Mouse (Mus musculus): ENCODE data around the gene Dusp16.

Dusp16 gene

DNA sequence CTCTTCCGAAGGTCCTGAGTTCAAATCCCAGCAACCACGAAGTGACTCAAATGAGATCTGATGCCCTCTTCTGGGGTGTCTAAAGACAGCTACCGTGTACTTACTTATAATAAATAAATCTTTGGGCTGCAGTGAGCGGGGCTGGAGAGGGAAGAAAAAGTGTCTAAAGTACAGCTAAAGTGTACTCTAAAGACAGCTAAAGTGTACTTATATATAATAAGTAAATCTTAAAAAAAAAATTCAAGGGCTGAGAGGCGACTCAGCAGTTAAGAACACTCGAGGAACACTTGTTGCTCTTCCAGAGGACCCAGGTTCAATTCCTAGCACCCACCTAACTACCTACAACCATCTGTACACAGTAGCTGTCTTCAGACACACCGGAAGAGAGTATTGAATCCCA, 46.5 kb downstream of the Dusp16 start:
- DNase-seq (ENCODE audit: inconsistent age in 2 of 2, low spot score in 1 of 2) = no peak

DNA sequence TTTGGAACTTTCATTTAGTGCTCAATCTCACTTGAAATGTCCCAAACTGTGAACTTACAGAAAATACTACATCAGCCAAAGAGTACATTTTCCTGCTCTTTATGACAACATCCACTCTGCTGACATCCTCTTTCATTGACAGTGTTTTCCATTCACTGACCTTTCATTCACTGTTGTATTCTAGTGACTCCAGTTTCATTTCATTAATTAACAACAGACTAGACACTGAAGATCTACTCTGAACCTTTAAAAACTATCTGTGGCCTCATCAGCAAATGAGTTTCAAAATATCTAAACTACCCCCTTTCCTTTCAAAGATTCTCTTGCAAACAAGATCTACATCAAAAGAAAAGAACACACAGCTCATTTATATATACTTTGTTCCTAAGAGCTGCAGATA, 48.9 kb downstream of the Dusp16 start:
- no peak for DNase-seq (ENCODE audit: inconsistent age in 2 of 2, low spot score in 1 of 2)

- no peak for DNase-seq (ENCODE audit: inconsistent age in 2 of 2, low spot score in 1 of 2)
These were observed 55.6 kb downstream of the Dusp16 start for GRCm38 (mm10) chr6:134736853-134737252.

GRCm38 (mm10) chr6:134733800-134734221, 58.6 kb downstream of the Dusp16 start:
- no peak for DNase-seq (ENCODE audit: inconsistent age in 2 of 2, low spot score in 1 of 2)

- DNase-seq (ENCODE audit: inconsistent age in 2 of 2, low spot score in 1 of 2) = no peak
These were observed 59.6 kb downstream of the Dusp16 start for GRCm38 (mm10) chr6:134732813-134733212.

GRCm38 (mm10) chr6:134730978-134731377, 61.4 kb downstream of the Dusp16 start:
- no peak for DNase-seq (ENCODE audit: inconsistent age in 2 of 2, low spot score in 1 of 2)

GRCm38 (mm10) chr6:134725406-134725805, 67.0 kb downstream of the Dusp16 start:
- DNase-seq (ENCODE audit: inconsistent age in 2 of 2, low spot score in 1 of 2) = no peak

GRCm38 (mm10) chr6:134723833-134724553, 68.4 kb downstream of the Dusp16 start:
- no peak for DNase-seq (ENCODE audit: inconsistent age in 2 of 2, low spot score in 1 of 2)

GRCm38 (mm10) chr6:134723326-134723725, 69.1 kb downstream of the Dusp16 start:
- no peak for DNase-seq (ENCODE audit: inconsistent age in 2 of 2, low spot score in 1 of 2)

GRCm38 (mm10) chr6:134722906-134723305, 69.5 kb downstream of the Dusp16 start:
- DNase-seq (ENCODE audit: inconsistent age in 2 of 2, low spot score in 1 of 2) = no peak

- no peak for DNase-seq (ENCODE audit: inconsistent age in 2 of 2, low spot score in 1 of 2)
These were observed 70.6 kb downstream of the Dusp16 start for GRCm38 (mm10) chr6:134721729-134722269.

DNA sequence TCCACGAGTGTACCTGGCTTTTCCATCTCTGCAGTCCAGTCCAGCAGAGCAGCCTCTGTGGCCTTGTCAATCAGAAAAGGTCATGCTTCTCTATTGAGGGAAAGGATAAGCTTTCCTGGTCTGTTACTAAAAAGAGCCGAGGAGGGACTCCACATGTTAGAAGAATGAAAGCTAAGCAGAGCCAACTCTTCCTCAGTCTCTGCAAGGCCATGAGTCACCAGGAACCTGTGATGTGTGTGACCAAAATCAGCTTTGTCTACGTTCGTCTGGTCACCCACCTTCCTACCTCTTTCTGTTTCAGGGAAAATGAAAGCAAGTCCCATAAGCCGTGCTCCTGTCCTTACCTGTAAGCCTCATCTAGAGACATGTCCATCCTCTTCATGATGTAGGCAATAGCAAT, 72.3 kb downstream of the Dusp16 start:
- peak; percentile 23 to 70 for DNase-seq (ENCODE audit: inconsistent age in 2 of 2, low spot score in 1 of 2)

GRCm38 (mm10) chr6:134719156-134719555, 73.3 kb downstream of the Dusp16 start:
- no peak for DNase-seq (ENCODE audit: inconsistent age in 2 of 2, low spot score in 1 of 2)

DNA sequence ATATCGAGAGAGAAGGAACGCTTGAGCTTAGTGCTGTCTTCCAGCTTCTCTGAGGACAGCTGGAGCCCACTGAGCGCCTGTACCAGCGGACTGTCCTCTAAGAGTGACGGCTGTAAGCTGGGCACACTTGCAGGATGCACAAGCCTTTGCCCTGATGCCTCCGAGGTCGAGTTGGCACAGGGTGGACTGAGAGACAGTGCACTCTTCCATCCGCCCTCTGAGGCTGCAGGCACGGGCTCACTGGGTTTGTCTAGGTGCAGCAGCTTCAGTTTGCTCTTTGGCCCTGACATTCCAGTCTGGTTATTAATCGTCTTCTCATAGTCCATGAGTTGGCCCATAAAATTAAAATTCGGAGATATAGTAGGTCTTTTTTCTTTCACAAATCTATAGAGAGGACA, 73.8 kb downstream of the Dusp16 start:
- peak; percentile 62 to 81 for DNase-seq (ENCODE audit: inconsistent age in 2 of 2, low spot score in 1 of 2)

DNA sequence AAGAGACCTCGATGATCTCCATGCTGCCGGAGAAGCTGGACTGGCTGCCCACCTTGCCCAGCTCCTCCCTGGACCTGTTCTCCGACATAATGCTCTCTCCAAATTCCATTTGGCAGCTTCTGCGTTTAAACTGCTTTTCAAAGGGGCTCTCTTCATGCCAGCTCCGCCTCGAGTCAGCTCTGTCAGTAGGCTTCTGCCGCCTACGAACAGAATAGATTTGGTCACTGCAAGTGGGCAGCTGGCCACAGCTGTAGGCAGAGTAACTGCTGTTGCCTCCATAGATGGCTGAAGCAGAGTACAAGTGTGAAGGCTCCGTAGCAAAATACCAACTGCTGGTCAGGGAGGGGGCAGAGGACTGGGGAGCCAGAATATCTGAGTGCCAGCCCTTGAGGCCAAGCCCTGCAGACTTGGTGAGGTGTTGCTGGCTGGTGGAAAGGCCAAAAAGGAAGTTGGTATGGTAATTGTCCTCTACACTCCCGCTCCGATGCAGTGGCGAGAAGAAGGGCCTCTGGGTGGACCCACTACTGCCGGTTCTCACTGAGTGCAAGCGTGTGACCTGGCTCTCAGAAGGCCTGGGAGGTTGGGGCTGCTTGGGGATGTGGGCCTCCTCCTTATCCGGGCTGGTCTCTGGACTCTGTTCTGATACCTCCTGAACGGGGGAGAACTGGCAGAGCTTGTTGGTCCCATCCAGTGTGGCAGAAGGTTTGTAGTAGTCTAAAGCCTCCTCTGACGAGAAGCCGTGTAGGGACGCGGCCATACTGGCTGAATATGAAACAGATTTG, 74.3 kb downstream of the Dusp16 start:
- DNase-seq (ENCODE audit: inconsistent age in 2 of 2, low spot score in 1 of 2) = no peak

GRCm38 (mm10) chr6:134716168-134716587, 76.2 kb downstream of the Dusp16 start:
- DNase-seq (ENCODE audit: inconsistent age in 2 of 2, low spot score in 1 of 2) = no peak

DNA sequence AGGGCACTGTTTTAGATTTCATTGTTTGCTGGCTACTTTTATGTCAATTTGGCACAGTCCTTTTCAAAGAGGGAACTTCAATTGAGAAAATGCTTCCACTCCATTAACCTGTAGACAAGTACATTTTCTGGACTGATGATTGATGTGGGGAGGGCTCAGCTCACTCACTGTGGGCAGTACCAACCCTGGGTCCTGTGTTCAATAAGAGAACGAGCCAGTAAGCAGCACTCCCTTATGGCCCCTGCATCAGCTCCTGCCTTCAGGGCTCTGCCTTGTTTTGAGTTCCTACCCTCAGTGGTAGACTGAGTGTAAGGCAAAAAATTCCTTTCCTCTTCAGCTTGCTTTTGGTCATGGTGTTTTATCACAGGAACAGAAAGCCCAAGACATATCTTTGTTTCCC, 78.5 kb downstream of the Dusp16 start:
- DNase-seq (ENCODE audit: inconsistent age in 2 of 2, low spot score in 1 of 2) = no peak

DNA sequence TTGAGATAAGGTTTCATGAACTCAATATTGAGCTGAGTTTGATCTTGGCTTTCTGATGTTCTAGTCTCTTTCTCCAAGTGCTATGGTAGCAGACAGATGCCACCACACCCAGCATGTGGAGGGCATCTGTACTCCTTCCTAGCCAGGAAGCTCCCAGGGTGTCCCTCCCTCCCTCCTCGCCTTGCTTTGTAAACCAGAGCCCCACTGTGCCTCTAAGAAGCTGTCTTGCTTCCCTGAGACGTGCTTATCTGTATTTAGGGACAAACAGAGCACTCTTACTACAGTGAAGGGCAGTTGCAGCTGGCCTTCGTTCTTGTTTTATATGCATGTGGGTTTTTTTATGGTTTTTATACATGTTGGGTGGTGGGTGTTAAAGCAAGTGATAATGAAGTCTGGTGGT, 79.1 kb downstream of the Dusp16 start:
- no peak for DNase-seq (ENCODE audit: inconsistent age in 2 of 2, low spot score in 1 of 2)

DNA sequence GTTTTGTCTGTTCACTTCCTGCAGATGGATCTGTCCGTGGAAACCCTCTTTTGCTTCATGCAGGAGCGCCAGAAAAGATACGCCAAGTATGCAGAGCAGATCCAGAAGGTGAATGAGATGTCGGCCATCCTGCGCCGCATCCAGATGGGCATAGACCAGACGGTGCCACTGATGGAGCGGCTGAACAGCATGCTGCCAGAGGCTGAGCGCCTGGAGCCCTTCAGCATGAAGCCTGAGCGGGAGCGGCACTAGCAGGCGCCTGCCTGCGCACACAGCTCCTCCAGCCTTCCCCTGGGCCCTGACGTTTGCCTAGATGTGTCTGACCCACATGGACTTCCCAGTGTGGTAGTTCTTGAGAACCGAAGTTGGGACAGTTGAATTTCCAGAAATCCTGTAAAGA, 82.4 kb downstream of the Dusp16 start:
- DNase-seq (ENCODE audit: inconsistent age in 2 of 2, low spot score in 1 of 2) = no peak

DNA sequence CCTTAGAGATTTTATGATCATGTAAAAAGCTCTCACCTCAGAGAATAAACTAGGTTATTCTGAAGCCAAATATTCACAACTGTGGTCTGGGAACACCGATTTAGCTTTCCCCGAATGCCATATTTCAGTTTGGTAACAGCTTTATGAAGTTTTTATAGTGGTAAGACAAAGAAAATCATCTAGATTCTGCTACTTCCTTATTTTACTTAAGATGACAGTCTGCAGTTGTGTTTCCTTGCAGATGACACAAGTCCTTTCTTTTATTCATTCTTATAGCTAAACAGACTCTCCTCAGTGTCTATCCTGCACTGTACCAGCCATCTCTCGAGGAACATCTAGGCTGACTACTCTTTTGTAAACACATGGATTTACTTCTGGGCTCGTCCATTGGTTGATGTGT, 86.0 kb downstream of the Dusp16 start:
- DNase-seq (ENCODE audit: inconsistent age in 2 of 2, low spot score in 1 of 2) = no peak

DNA sequence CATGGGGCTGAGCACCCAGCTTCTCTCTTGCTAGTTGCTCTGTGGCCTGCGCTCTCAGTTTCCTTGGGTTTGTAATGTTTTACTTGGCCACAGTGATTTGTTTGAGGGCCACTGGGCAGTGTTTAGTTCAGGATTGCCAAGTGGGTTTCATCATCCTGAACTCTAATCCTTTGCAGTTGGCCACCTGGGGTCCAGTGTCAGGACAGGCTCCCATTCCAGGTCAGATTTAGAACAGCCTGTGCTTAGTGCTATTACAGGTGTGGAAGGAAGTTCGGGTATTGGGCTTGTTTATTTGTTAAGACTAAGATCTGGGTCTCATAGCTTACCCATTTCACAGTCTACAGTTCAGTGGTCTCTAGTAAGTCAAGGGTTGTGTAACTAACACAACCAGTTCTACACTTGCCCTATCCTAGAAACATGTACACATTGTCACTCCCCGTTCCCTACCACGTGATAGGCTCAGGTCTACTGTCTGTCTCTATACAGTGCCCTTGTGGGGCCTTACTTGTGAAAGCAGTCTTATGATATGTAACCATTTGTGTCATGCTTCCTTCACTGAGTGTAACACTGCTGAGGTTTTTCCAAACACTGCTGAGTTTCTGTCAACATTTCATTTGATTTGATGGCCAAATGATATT, 89.3 kb downstream of the Dusp16 start:
- no peak for DNase-seq (ENCODE audit: inconsistent age in 2 of 2, low spot score in 1 of 2)

- peak in 1 of 2 experiments; percentile 55 for DNase-seq (ENCODE audit: inconsistent age in 2 of 2, low spot score in 1 of 2)
These were observed 90.2 kb downstream of the Dusp16 start for GRCm38 (mm10) chr6:134702184-134702583.

Measured in adrenal gland, adult (tissue).